Mouse (Mus musculus) brain, embryonic 14.5 days (tissue): ENCODE measurements around the gene Dhx16.

Source experiments
- CTCF ChIP-seq: fragments of 200-500 bp; IDR thresholded peaks from 2 replicates; pipeline ENCODE4 v1.5.1; 2012; ENCODE audit warnings: inconsistent platforms, mild to moderate bottlenecking, moderate library complexity, borderline replicate concordance; ENCODE audit not compliant: insufficient read depth, insufficient read length; ENCODE audit errors: extremely low read depth
- POLR2A ChIP-seq: fragments of 200-500 bp; IDR thresholded peaks from 2 replicates; pipeline ENCODE4 v1.6.1; 2012; ENCODE audit warnings: mild to moderate bottlenecking, inconsistent platforms, borderline replicate concordance; ENCODE audit not compliant: poor library complexity, insufficient read depth, insufficient read length, severe bottlenecking; ENCODE audit errors: extremely low read depth

GRCm38 (mm10) chr17:35837487-35837886 is 42.1 kb upstream of the Dhx16 start:
- no peak for TF ChIP-seq POLR2A
- no peak for TF ChIP-seq CTCF
